Mouse (Mus musculus): ENCODE measurements around the gene Snapc4. TPM values are rescaled to one million over a fixed set of nuclear protein-coding genes. Genes with fewer than 3 reads are reported as not detected.

Gene Snapc4
- polyA plus RNA-seq, 1 experiment: 11.7 TPM

- peak; percentile 99 for TF ChIP-seq CTCF (IDR thresholded peaks at IDR 0.05; ENCODE audit: control insufficient read depth, insufficient read depth, insufficient read length)
- TF ChIP-seq FOSL1 (IDR thresholded peaks at IDR 0.05; ENCODE audit: insufficient read depth, low read length, poor library complexity, severe bottlenecking): no peak
- Histone ChIP-seq H3K79me2 (ENCODE audit: control insufficient read depth, insufficient read depth) (peaks cover 42% of the 10 kb centered on the region), H3ac (ENCODE audit: control insufficient read depth, insufficient read length, low read depth) (peak within 1 kb of the TSS; percentile 90), H3K27me3 (ENCODE audit: control insufficient read depth, insufficient read depth, insufficient read length) (no peaks in the 10 kb centered on the region), H3K4me3 (ENCODE audit: insufficient read depth, poor library complexity, severe bottlenecking) (peak within 1 kb of the TSS; percentile 75), H3K79me3 (ENCODE audit: low read depth) (peaks cover 11% of the 10 kb centered on the region), H3K36me3 (ENCODE audit: control insufficient read depth, insufficient read depth) (peaks cover 23% of the 10 kb centered on the region)
Measured at GRCm38 (mm10) chr2:26408515-26409356, 28.3 kb upstream of the Snapc4 start, which contains the start of gene Inpp5e. Gene Inpp5e (minus strand): TSS chr2:26409203.

- TF ChIP-seq FOSL1 (IDR thresholded peaks at IDR 0.05; ENCODE audit: insufficient read depth, low read length, poor library complexity, severe bottlenecking) (no peak), USF1 (IDR thresholded peaks at IDR 0.05; ENCODE audit: low read depth) (no peak), MAX (IDR thresholded peaks at IDR 0.05) (no peak)
- Histone ChIP-seq H3K79me2 (ENCODE audit: control insufficient read depth, insufficient read depth) (peaks cover 38% of the 10 kb centered on the region), H3K36me3 (ENCODE audit: control insufficient read depth, insufficient read depth) (peaks cover 21% of the 10 kb centered on the region), H3K4me3 (ENCODE audit: insufficient read depth, poor library complexity, severe bottlenecking) (no peak overlapping the region), H3K79me3 (ENCODE audit: low read depth) (peaks cover 11% of the 10 kb centered on the region), H3ac (ENCODE audit: control insufficient read depth, insufficient read length, low read depth) (no peak overlapping the region), H3K27me3 (ENCODE audit: control insufficient read depth, insufficient read depth, insufficient read length) (no peaks in the 10 kb centered on the region)
Measured at GRCm38 (mm10) chr2:26403306-26403705, 22.9 kb upstream of the Snapc4 start.

- peaks cover 28% of the 10 kb centered on the region for H3K79me2 ChIP-seq (ENCODE audit: control insufficient read depth, insufficient read depth)
- no peak overlapping the region for H3ac ChIP-seq (ENCODE audit: control insufficient read depth, insufficient read length, low read depth)
- no peak for TF ChIP-seq USF1 (IDR thresholded peaks at IDR 0.05; ENCODE audit: low read depth)
- no peak for TF ChIP-seq FOSL1 (IDR thresholded peaks at IDR 0.05; ENCODE audit: insufficient read depth, low read length, poor library complexity, severe bottlenecking)
- no peak for TF ChIP-seq MYOD1 (IDR thresholded peaks at IDR 0.05; ENCODE audit: control insufficient read depth, insufficient read length, low read depth)
- no peak for TF ChIP-seq MYOG (IDR thresholded peaks at IDR 0.05; ENCODE audit: control insufficient read depth, extremely low read depth, insufficient read length)
- no peak for TF ChIP-seq CTCF (IDR thresholded peaks at IDR 0.05; ENCODE audit: control insufficient read depth, insufficient read depth, insufficient read length)
- TF ChIP-seq MAX (IDR thresholded peaks at IDR 0.05): no peak
- no peak for TF ChIP-seq CEBPB (IDR thresholded peaks at IDR 0.05; ENCODE audit: low read depth)
- H3K27me3 ChIP-seq (ENCODE audit: control insufficient read depth, insufficient read depth, insufficient read length): no peaks in the 10 kb centered on the region
- peaks cover 10% of the 10 kb centered on the region for H3K79me3 ChIP-seq (ENCODE audit: low read depth)
- H3K4me3 ChIP-seq (ENCODE audit: insufficient read depth, poor library complexity, severe bottlenecking): no peak overlapping the region
- H3K36me3 ChIP-seq (ENCODE audit: control insufficient read depth, insufficient read depth): peaks cover 32% of the 10 kb centered on the region
Measured at GRCm38 (mm10) chr2:26402265-26402664, 21.8 kb upstream of the Snapc4 start.

- no peak overlapping the region for H3ac ChIP-seq (ENCODE audit: control insufficient read depth, insufficient read length, low read depth)
- H3K36me3 ChIP-seq (ENCODE audit: control insufficient read depth, insufficient read depth): peaks cover 44% of the 10 kb centered on the region
- H3K27me3 ChIP-seq (ENCODE audit: control insufficient read depth, insufficient read depth, insufficient read length): no peaks in the 10 kb centered on the region
- TF ChIP-seq CTCF (IDR thresholded peaks at IDR 0.05; ENCODE audit: control insufficient read depth, insufficient read depth, insufficient read length) (no peak), MYOD1 (IDR thresholded peaks at IDR 0.05; ENCODE audit: control insufficient read depth, insufficient read length, low read depth) (no peak), MAX (IDR thresholded peaks at IDR 0.05) (no peak), USF1 (IDR thresholded peaks at IDR 0.05; ENCODE audit: low read depth) (no peak), MYOG (IDR thresholded peaks at IDR 0.05; ENCODE audit: control insufficient read depth, extremely low read depth, insufficient read length) (no peak), CEBPB (IDR thresholded peaks at IDR 0.05; ENCODE audit: low read depth) (no peak), FOSL1 (IDR thresholded peaks at IDR 0.05; ENCODE audit: insufficient read depth, low read length, poor library complexity, severe bottlenecking) (no peak)
- H3K79me3 ChIP-seq (ENCODE audit: low read depth): peaks cover 6% of the 10 kb centered on the region
- H3K79me2 ChIP-seq (ENCODE audit: control insufficient read depth, insufficient read depth): peaks cover 15% of the 10 kb centered on the region
- H3K4me3 ChIP-seq (ENCODE audit: insufficient read depth, poor library complexity, severe bottlenecking): no peak overlapping the region
Measured at GRCm38 (mm10) chr2:26401023-26401422, 20.6 kb upstream of the Snapc4 start.

- H3K79me3 ChIP-seq (ENCODE audit: low read depth): peaks cover under 1% of the 10 kb centered on the region
- H3K27me3 ChIP-seq (ENCODE audit: control insufficient read depth, insufficient read depth, insufficient read length): no peaks in the 10 kb centered on the region
- TF ChIP-seq CTCF (IDR thresholded peaks at IDR 0.05; ENCODE audit: control insufficient read depth, insufficient read depth, insufficient read length) (no peak), CEBPB (IDR thresholded peaks at IDR 0.05; ENCODE audit: low read depth) (no peak), MYOG (IDR thresholded peaks at IDR 0.05; ENCODE audit: control insufficient read depth, extremely low read depth, insufficient read length) (no peak), FOSL1 (IDR thresholded peaks at IDR 0.05; ENCODE audit: insufficient read depth, low read length, poor library complexity, severe bottlenecking) (no peak), MYOD1 (IDR thresholded peaks at IDR 0.05; ENCODE audit: control insufficient read depth, insufficient read length, low read depth) (no peak), MAX (IDR thresholded peaks at IDR 0.05) (no peak), USF1 (IDR thresholded peaks at IDR 0.05; ENCODE audit: low read depth) (no peak)
- H3K4me3 ChIP-seq (ENCODE audit: insufficient read depth, poor library complexity, severe bottlenecking): no peak overlapping the region
- H3K79me2 ChIP-seq (ENCODE audit: control insufficient read depth, insufficient read depth): peaks cover 8% of the 10 kb centered on the region
- no peak overlapping the region for H3ac ChIP-seq (ENCODE audit: control insufficient read depth, insufficient read length, low read depth)
- peaks cover 51% of the 10 kb centered on the region for H3K36me3 ChIP-seq (ENCODE audit: control insufficient read depth, insufficient read depth)
Measured at GRCm38 (mm10) chr2:26400296-26400695, 19.8 kb upstream of the Snapc4 start.

DNA sequence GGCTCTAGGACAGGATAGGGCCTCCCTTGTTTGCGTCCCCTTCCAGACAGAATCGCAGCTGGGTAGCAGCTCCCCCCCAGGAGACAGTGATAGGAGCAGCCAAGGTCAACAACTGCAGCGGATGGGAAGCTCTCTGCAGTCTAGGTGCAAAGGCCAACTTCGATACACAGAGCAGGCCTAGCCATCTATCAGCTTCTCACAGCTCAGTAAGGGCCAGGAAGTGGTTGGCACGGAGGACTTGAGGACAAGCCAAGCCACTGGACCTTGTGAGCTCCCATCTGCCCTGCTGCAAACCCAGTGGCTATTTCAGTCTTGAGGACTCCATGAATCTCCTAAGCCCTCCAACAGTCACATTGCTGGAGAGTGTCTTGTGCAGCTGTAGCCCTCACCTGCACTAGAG is 19.2 kb upstream of the Snapc4 start:
- Histone ChIP-seq H3K27me3 (ENCODE audit: control insufficient read depth, insufficient read depth, insufficient read length) (no peaks in the 10 kb centered on the region), H3K79me3 (ENCODE audit: low read depth) (no peaks in the 10 kb centered on the region), H3ac (ENCODE audit: control insufficient read depth, insufficient read length, low read depth) (no peak overlapping the region), H3K4me3 (ENCODE audit: insufficient read depth, poor library complexity, severe bottlenecking) (no peak overlapping the region), H3K79me2 (ENCODE audit: control insufficient read depth, insufficient read depth) (peaks cover 2% of the 10 kb centered on the region), H3K36me3 (ENCODE audit: control insufficient read depth, insufficient read depth) (peaks cover 58% of the 10 kb centered on the region)
- no peak for TF ChIP-seq USF1 (IDR thresholded peaks at IDR 0.05; ENCODE audit: low read depth)
- TF ChIP-seq CEBPB (IDR thresholded peaks at IDR 0.05; ENCODE audit: low read depth): no peak
- TF ChIP-seq MAX (IDR thresholded peaks at IDR 0.05): no peak
- no peak for TF ChIP-seq MYOD1 (IDR thresholded peaks at IDR 0.05; ENCODE audit: control insufficient read depth, insufficient read length, low read depth)
- TF ChIP-seq FOSL1 (IDR thresholded peaks at IDR 0.05; ENCODE audit: insufficient read depth, low read length, poor library complexity, severe bottlenecking): no peak
- TF ChIP-seq MYOG (IDR thresholded peaks at IDR 0.05; ENCODE audit: control insufficient read depth, extremely low read depth, insufficient read length): no peak
- TF ChIP-seq CTCF (IDR thresholded peaks at IDR 0.05; ENCODE audit: control insufficient read depth, insufficient read depth, insufficient read length): no peak

Measured in C2C12 (cell line).